Mouse (Mus musculus): ENCODE data around the gene Chn1. TPM values are rescaled to one million over a fixed set of nuclear protein-coding genes. Genes with fewer than 3 reads are reported as not detected.

Chn1 gene
- polyA plus RNA-seq, 1 experiment from 2014 or later = 38.7 TPM

DNA sequence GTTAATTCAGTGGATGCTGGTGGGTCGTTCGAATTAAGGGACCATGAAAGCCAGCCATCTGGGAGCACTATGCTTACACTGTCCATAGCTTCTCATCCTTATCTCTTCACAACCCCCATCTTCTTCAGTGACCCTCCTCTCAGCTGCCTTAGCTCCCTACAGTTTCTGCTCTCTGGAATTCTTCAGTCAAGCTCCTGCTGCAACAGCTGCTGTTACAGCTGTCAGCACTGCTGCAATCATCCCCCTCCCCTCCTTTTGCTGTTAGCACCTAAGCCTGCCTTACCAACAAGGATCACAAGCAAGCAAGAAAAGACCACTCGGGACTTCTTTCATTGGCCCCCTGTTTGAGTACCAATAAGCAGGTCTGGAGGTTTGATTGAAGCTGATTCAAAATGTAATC is 50.2 kb downstream of the Chn1 start:
- Histone ChIP-seq H3K27me3 (ENCODE audit: low read depth, poor library complexity, severe bottlenecking) (no peaks in the 10 kb centered on the region), H3K9me3 (replicated peaks) (no peaks in the 10 kb centered on the region), H3K36me3 (no peaks in the 10 kb centered on the region), H3K27ac (no peak overlapping the region), H3K4me3 (no peak overlapping the region), H3K4me1 (peaks cover 39% of the 10 kb centered on the region)
- no peak for DNase-seq (ENCODE audit: low spot score)
- 59% methylated on average over 3 of the region's 3 CpGs for WGBS

GRCm38 (mm10) chr2:73721821-73722220 is 53.3 kb downstream of the Chn1 start:
- peak overlapping the region; percentile 56; the same call in 1 of the 2 replicates for H3K27ac ChIP-seq
- peak; percentile 29 for DNase-seq (ENCODE audit: low spot score)
- 34% methylated on average over 4 of the region's 4 CpGs for WGBS
- peaks cover 39% of the 10 kb centered on the region for H3K4me1 ChIP-seq
- no peaks in the 10 kb centered on the region for H3K27me3 ChIP-seq (ENCODE audit: low read depth, poor library complexity, severe bottlenecking)
- no peak overlapping the region for H3K4me3 ChIP-seq
- H3K9me3 ChIP-seq (replicated peaks) = no peaks in the 10 kb centered on the region
- no peaks in the 10 kb centered on the region for H3K36me3 ChIP-seq

- no peaks in the 10 kb centered on the region for H3K36me3 ChIP-seq
- no peaks in the 10 kb centered on the region for H3K27me3 ChIP-seq (ENCODE audit: low read depth, poor library complexity, severe bottlenecking)
- H3K27ac ChIP-seq = no peak overlapping the region
- H3K4me1 ChIP-seq = peaks cover 7% of the 10 kb centered on the region
- no peaks in the 10 kb centered on the region for H3K9me3 ChIP-seq (replicated peaks)
- DNase-seq (ENCODE audit: low spot score) = no peak
- no peak overlapping the region for H3K4me3 ChIP-seq
Observed at GRCm38 (mm10) chr2:73712481-73712880, 62.7 kb downstream of the Chn1 start.

GRCm38 (mm10) chr2:73693045-73693444 is 82.1 kb downstream of the Chn1 start:
- no peaks in the 10 kb centered on the region for H3K27me3 ChIP-seq (ENCODE audit: low read depth, poor library complexity, severe bottlenecking)

DNA sequence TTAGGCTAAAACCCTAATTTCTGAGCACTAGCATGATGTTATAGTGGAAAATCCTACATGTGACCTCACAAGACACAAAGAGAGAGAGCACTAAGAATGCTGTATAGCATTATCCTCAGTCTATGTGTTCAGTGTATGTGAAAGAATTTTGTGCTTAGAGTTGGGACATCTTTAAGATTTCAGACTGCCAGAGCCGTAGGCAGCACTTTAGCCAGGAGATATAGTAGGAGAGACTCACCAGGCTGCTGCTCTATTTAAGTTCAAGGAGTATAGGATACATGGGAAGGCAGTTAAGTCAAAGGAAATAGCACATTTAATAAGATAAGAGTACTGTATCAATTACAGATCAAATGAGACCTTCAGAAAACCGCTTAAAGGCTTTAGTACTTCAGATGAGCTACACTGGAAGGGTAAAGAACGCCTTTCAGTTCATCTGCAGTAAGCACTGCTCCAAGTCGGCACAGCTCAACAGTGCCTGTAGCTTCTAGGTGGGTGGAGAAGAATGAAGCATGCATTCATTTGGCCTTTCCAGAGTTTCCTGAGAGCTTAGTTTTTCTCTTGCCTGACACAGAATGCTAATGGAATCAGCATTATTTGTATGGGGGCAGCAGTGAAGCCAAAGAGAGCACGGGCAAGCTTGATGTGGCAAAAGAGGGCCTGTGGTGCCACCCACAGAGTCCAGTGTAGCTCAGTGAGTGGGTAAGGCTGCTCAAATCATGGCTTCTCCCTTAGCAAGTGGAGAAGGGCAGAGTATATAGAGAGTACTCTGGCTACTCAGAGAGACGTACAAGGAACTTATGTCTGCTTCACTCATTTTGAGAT is 84.2 kb downstream of the Chn1 start:
- peak overlapping the region; percentile 77 for H3K27ac ChIP-seq
- H3K4me3 ChIP-seq = no peak overlapping the region
- 87% methylated on average over 6 of the region's 6 CpGs for WGBS
- peaks cover 10% of the 10 kb centered on the region for H3K4me1 ChIP-seq
- H3K9me3 ChIP-seq (replicated peaks) = no peaks in the 10 kb centered on the region
- H3K36me3 ChIP-seq = peaks cover 23% of the 10 kb centered on the region
- H3K27me3 ChIP-seq (ENCODE audit: low read depth, poor library complexity, severe bottlenecking) = no peaks in the 10 kb centered on the region
- no peak for DNase-seq (ENCODE audit: low spot score)

More at GRCm38 (mm10) chr2:73693045-73693444, 82.1 kb downstream of the Chn1 start:
- no peak for DNase-seq (ENCODE audit: low spot score)
- peaks cover 10% of the 10 kb centered on the region for H3K4me1 ChIP-seq
- H3K27ac ChIP-seq = no peak overlapping the region
- H3K9me3 ChIP-seq (replicated peaks) = no peaks in the 10 kb centered on the region
- no peak overlapping the region for H3K4me3 ChIP-seq
- H3K36me3 ChIP-seq = peaks cover 7% of the 10 kb centered on the region
- 79% methylated on average over 4 of the region's 4 CpGs for WGBS

GRCm38 (mm10) chr2:73682500-73682899 is 92.6 kb downstream of the Chn1 start:
- no peak for DNase-seq (ENCODE audit: low spot score)
- WGBS = 60% methylated on average over 1 of the region's 1 CpGs
- no peaks in the 10 kb centered on the region for H3K27me3 ChIP-seq (ENCODE audit: low read depth, poor library complexity, severe bottlenecking)
- peaks cover 11% of the 10 kb centered on the region for H3K36me3 ChIP-seq
- H3K4me1 ChIP-seq = no peaks in the 10 kb centered on the region
- no peak overlapping the region for H3K27ac ChIP-seq
- H3K4me3 ChIP-seq = no peak overlapping the region
- H3K9me3 ChIP-seq (replicated peaks) = no peaks in the 10 kb centered on the region

DNA sequence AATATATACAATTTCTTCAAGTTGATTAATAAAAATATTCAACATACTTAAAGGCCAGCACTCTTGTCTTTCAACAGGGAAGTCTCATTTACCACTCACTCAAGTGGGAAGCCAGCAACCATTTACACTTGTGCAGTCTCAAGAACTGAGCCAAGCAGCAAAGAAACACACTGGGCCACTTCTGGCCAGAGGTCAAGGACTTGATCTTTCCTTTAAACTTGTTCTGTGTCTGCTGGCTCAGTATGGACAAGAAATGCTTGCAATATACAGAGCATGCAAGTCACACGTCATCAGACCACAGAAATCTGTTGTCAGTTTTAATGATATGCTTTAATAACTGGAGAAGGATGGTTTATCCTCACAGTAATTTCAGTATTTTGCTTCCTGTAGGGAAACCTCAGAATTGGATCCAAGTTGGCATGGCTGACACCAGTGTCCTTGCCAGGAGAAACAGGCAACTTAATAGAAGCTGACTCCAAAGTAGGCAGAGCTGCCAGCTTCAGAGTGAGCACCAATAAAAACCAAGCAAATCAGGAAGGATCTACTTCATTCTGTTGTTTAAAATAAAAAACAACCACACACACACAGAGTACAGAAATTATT is 94.6 kb downstream of the Chn1 start:
- no peaks in the 10 kb centered on the region for H3K9me3 ChIP-seq (replicated peaks)
- no peaks in the 10 kb centered on the region for H3K4me1 ChIP-seq
- WGBS = 92% methylated on average over 1 of the region's 1 CpGs
- DNase-seq (ENCODE audit: low spot score) = no peak
- no peak overlapping the region for H3K27ac ChIP-seq
- no peak overlapping the region for H3K4me3 ChIP-seq
- no peaks in the 10 kb centered on the region for H3K36me3 ChIP-seq
- H3K27me3 ChIP-seq (ENCODE audit: low read depth, poor library complexity, severe bottlenecking) = no peaks in the 10 kb centered on the region

- WGBS = 77% methylated on average over 4 of the region's 4 CpGs
- no peak overlapping the region for H3K4me3 ChIP-seq
- no peaks in the 10 kb centered on the region for H3K27me3 ChIP-seq (ENCODE audit: low read depth, poor library complexity, severe bottlenecking)
- H3K36me3 ChIP-seq = no peaks in the 10 kb centered on the region
- no peak overlapping the region for H3K27ac ChIP-seq
- no peaks in the 10 kb centered on the region for H3K9me3 ChIP-seq (replicated peaks)
- DNase-seq (ENCODE audit: low spot score) = no peak
- H3K4me1 ChIP-seq = no peaks in the 10 kb centered on the region
Observed at GRCm38 (mm10) chr2:73668608-73669007, 106.5 kb downstream of the Chn1 start.

DNA sequence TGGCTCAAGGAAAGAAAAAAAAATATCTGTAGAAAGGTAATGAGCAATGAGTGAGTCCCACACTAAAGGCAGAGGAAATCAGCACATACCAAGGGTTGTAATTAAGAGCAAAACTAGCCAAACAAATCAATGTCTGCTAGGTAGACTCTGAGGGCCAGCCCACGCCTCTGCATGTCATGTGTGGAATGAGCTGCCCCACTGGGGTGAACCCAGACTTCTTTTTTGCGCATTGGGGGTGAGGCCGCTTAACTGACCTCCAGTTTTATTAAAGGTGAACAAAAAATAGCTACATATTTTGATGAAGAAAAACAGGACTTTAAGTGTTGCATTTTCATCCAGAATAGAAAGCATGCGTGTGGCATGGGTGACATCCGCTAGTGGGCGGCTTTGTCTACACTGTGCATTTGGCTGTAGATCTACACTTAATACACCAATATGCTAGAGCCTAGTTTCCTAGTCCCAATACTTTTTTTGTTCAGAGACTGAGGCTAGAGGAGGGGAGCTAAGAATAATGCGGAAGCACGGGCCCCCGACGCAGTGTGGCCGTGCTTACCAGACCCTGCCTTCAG is 114.5 kb downstream of the Chn1 start:
- DNase-seq (ENCODE audit: low spot score) = no peak
- 91% methylated on average over 11 of the region's 11 CpGs for WGBS
- Histone ChIP-seq H3K36me3 (no peaks in the 10 kb centered on the region), H3K27ac (no peak overlapping the region), H3K4me1 (peaks cover 14% of the 10 kb centered on the region), H3K4me3 (no peak overlapping the region), H3K27me3 (ENCODE audit: low read depth, poor library complexity, severe bottlenecking) (no peaks in the 10 kb centered on the region), H3K9me3 (replicated peaks) (no peaks in the 10 kb centered on the region)

DNA sequence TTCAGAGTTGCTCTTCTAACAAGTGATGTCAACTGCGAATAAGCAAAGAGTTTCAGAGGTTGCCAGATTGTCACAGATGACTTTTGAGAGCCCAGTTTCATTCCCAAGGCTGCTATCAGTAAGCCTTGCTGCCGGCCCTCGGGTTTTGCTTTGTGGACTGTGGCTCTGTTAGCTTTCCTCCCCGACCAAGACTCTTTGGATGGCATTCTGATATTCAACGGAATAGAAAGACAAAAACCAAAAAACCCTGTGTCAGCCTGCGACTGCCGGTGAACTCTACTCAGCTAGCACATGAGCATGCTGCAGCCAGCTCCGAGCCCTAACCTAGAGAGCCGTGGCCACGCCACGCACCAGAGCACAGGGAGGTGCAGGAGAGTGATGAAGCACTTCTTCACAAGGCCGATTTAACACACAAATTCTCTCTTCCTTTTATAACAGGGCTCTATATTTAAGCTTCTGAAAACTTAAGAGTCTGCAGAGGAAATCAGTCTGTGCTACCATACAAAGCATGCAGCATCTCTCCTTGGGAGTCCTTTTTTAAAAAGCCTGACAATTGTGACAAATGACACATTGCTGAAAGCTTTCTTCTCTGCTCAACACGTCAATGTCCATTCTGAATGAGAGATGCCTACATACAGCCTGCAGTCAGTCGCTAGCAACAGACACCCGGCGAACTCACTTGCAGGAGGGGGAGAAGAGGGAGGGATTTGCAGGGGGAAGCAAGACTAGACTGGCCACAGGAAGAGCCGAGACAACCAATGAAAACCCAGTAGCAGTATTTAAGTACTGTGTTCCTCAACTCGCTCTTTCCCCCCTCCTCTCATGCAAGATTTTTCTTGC is 115.2 kb downstream of the Chn1 start:
- no peaks in the 10 kb centered on the region for H3K36me3 ChIP-seq
- peak overlapping the region; percentile 15; the same call in 1 of the 2 replicates for H3K27ac ChIP-seq
- 60% methylated on average over 18 of the region's 18 CpGs for whole genome bisulfite sequencing
- no peak overlapping the region for H3K4me3 ChIP-seq
- no peak for DNase-seq (ENCODE audit: low spot score)
- H3K4me1 ChIP-seq = peaks cover 14% of the 10 kb centered on the region
- H3K9me3 ChIP-seq (replicated peaks) = no peaks in the 10 kb centered on the region
- H3K27me3 ChIP-seq (ENCODE audit: low read depth, poor library complexity, severe bottlenecking) = no peaks in the 10 kb centered on the region

DNA sequence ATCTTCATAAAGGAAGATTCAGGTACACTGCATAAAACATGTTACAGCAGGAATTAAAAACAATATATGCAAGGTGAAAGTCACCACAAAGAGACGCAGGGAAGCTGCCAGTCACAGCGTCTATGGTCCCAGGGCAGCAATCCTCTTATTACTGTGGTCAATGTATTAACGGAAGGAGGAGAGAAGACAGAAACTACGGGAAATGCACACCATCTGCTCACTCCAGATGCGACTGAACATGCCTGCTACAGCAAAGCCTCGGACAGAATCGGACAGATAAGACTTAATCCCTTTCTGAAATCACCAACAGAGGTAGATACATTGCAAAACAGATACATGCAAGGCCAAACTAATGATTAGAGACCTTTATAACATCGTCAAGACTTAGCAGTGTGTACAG is 116.1 kb downstream of the Chn1 start:
- WGBS = 92% methylated on average over 8 of the region's 8 CpGs
- no peak for DNase-seq (ENCODE audit: low spot score)

GRCm38 (mm10) chr2:73657961-73658360 is 117.2 kb downstream of the Chn1 start:
- Histone ChIP-seq H3K36me3 (no peaks in the 10 kb centered on the region), H3K4me1 (peaks cover 14% of the 10 kb centered on the region), H3K27me3 (ENCODE audit: low read depth, poor library complexity, severe bottlenecking) (no peaks in the 10 kb centered on the region), H3K27ac (no peak overlapping the region), H3K4me3 (no peak overlapping the region), H3K9me3 (replicated peaks) (no peaks in the 10 kb centered on the region)
- no peak for DNase-seq (ENCODE audit: low spot score)
- WGBS = 79% methylated on average over 3 of the region's 3 CpGs

More for the DNA sequence above, 116.1 kb downstream of the Chn1 start:
- H3K36me3 ChIP-seq = no peaks in the 10 kb centered on the region
- H3K4me3 ChIP-seq = no peak overlapping the region
- no peaks in the 10 kb centered on the region for H3K27me3 ChIP-seq (ENCODE audit: low read depth, poor library complexity, severe bottlenecking)
- no peaks in the 10 kb centered on the region for H3K9me3 ChIP-seq (replicated peaks)
- H3K27ac ChIP-seq = no peak overlapping the region
- peaks cover 14% of the 10 kb centered on the region for H3K4me1 ChIP-seq

Measured in limb, embryonic 10.5 days (tissue).